Mouse (Mus musculus) G1E (cell line): ENCODE results near the gene Wfikkn2.

Source experiments
- CTCF ChIP-seq: IDR thresholded peaks from 2 replicates; pipeline ENCODE4 v1.5.1; 2012; ENCODE audit warnings: low read depth, low read length, inconsistent platforms, mixed read lengths
- GATA1 ChIP-seq: IDR thresholded peaks from 2 replicates; pipeline ENCODE4 v1.6.1; 2012; ENCODE audit warnings: borderline replicate concordance, low read length, inconsistent platforms, mixed read lengths
- GATA2 ChIP-seq: IDR thresholded peaks from 2 replicates; pipeline ENCODE4 v1.6.1; 2012; ENCODE audit warnings: low read depth, low read length, inconsistent platforms, borderline replicate concordance
- POLR2AphosphoS5 ChIP-seq: IDR thresholded peaks from 2 replicates; pipeline ENCODE4 v1.6.1; 2012; ENCODE audit warnings: low read depth, low read length, inconsistent platforms; ENCODE audit not compliant: insufficient replicate concordance
- TAL1 ChIP-seq: conservative IDR thresholded peaks from 2 replicates; pipeline ENCODE4 v1.6.1; 2012; ENCODE audit warnings: low read depth, low read length, inconsistent platforms, mixed read lengths

DNA sequence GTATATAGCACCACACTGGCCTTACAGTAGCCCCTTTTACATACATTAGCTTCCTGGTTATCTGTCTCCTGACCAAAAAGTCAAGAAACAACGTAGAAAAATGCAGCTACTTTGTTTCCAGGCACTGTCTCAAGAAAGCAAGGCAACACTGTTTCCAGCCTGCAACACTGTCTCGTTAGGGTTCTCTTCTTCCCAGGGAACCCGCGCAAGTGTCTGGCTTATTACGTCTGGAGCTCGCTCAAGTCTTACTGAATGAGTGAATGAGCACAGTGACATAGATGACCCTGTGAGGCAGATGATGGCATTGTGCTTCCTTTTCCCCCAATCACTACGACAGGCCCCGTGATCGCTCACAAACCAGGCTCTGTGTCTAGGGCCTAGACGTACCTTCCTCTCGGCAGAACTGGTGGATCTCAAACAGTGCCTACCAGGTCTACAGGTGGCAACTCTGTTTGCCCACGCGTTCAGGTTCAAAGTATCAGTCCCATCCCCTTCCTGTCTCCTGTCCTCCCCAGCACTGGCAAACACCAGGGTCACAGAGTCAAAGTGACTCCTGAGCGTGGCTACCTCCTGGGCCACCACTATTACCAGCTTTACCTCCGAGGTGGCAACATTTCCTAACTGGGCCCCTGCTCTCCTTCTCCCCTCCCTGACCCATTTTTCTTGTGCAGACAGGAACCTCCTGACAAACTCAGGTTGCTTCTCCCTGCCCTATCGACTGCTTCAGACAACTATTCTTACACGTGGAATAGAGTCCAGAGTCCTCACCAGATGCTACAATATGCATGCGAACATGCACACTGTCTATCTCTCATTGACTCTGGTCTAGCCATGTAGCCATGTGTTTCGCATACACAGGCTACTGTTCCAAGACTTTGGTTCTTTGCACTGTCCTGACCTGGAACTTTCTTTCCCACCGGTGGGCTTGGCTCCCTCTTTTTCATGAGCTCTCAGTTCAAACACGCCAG lies 27.4 kb upstream of the Wfikkn2 start:
- TF ChIP-seq CTCF (no peak), GATA1 (no peak), TAL1 (no peak), POLR2AphosphoS5 (no peak), GATA2 (no peak)
